Mouse (Mus musculus) layer of hippocampus, adult 2 months (tissue): ENCODE results near the gene Actl6b. TPM values are rescaled to one million over a fixed set of nuclear protein-coding genes. Genes with fewer than 3 reads are reported as not detected.

Experiments
- DNase-seq, 2 experiments: peaks; one replicate each; pipeline ENCODE4 v3.0.0; 2022; ENCODE audit warnings: low spot score in 2 of 2
- H3K27ac ChIP-seq: fragments of 200-600 bp; 2 replicates; pipeline ENCODE4 v1.8.1; 2022
- H3K4me3 ChIP-seq: fragments of 200-600 bp; 2 replicates; pipeline ENCODE4 v1.8.1; 2022; ENCODE audit warnings: mild to moderate bottlenecking
- CTCF ChIP-seq: fragments of 200-600 bp; conservative IDR thresholded peaks from 2 replicates; pipeline ENCODE4 v1.8.1; 2022; ENCODE audit warnings: antibody characterized with exemption, mild to moderate bottlenecking, moderate library complexity
- total RNA-seq, 2 experiments: library from RNA; stranded (reverse); gene quantifications; 2 replicates each; pipeline ENCODE4 v1.2.3; 2021

The Actl6b gene
- total RNA-seq, 2 experiments from 2014 or later = 138 to 142 TPM

DNA sequence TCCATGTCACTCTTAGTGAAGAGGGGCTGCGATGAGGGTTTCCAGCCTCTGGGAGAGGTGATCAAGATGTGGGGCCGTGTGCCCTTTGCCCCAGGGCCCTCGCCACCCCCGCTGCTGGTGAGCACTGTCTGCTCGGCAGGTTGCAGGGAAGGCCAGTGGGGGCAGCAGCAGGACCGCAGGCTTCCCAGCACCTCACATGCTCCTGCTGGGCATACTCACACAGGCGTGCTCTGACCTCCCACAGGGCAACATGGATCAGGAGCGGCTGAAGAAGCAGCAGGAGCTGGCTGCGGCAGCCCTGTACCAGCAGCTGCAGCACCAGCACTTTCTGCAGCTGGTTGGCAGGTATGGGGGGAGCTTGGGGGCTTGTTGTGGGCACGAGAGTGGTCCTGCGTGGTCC lies 30.6 kb upstream of the Actl6b start:
- no peak for TF ChIP-seq CTCF
- Histone ChIP-seq H3K4me3 (no peak overlapping the region), H3K27ac (no peak overlapping the region)
- no peak for DNase-seq

DNA sequence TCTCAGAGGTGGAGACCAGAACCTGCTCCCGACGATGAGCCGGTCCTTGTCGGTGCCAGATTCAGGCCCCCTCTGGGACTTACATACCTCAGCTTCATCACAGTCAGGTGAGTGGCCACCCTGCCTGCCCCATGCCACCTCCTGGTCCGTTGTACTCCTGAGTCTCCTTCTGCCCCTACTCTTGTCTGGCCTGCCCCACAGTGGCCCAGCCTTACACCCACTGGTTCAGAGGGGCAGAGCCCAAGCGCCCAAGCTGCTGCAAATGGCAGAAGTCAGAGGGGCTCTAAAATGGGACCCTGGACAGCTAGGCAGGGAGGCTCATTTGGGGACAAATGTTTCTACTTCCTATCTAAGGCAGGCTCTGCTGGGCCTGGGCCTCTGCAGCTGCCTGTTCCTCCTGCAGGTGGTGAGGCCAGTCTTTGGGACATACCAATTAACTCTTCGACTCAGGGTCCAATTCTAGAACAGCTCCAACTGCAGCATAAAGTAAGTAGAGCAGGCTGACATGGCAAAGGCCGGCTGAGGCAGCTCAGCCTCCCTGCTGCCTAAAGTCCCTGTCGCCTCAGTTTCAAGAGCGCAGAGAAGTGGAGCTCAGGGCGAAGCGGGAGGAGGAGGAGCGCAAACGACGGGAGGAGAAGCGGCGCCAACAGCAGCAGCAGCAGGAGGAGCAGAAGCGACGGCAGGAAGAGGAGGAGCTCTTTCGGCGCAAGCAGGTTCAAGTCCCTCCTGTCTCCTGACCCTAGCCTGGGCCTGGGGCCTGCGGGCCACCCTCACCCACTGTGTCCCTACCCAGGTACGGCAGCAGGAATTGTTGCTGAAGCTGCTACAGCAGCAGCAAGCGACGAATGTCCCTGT lies 29.7 kb upstream of the Actl6b start:
- Histone ChIP-seq H3K4me3 (no peak overlapping the region), H3K27ac (peak overlapping the region; percentile 51; the same call in 1 of the 2 replicates)
- no peak for DNase-seq
- TF ChIP-seq CTCF = no peak

DNA sequence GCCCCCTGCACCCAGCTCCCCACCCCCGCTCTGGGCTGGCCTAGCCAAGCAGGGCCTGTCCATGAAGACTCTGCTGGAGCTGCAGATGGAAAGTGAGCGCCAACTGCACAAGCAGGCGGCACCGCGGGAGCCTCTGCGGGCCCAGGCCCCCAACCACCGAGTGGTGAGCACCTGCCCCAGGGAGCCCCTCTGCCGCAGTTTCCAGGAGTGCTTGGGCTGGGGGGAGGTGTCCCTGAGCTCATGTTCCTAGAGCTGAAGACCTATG lies 29.1 kb upstream of the Actl6b start:
- DNase-seq = no peak
- H3K27ac ChIP-seq = peak overlapping the region; percentile 51; the same call in 1 of the 2 replicates
- no peak for TF ChIP-seq CTCF
- H3K4me3 ChIP-seq = no peak overlapping the region

DNA sequence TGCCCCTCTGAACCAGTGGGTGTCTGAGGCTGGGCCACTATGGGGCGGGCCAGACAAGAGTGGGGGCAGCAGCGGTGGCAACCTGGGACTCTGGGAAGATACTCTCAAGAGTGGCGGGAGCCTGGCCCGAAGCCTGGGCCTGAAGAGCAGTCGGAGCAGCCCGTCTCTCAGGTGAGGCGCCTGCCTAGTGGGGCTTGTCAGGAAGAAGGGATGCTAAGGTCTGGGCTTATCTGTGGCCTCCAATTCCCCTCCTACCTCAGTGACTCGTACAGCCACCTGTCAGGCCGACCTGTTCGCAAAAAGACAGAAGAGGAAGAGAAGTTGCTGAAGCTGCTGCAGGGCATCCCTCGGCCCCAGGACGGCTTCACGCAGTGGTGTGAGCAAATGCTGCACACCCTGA lies 28.6 kb upstream of the Actl6b start:
- H3K4me3 ChIP-seq = no peak overlapping the region
- H3K27ac ChIP-seq = peak overlapping the region; percentile 51; the same call in 1 of the 2 replicates
- DNase-seq = no peak
- no peak for TF ChIP-seq CTCF

DNA sequence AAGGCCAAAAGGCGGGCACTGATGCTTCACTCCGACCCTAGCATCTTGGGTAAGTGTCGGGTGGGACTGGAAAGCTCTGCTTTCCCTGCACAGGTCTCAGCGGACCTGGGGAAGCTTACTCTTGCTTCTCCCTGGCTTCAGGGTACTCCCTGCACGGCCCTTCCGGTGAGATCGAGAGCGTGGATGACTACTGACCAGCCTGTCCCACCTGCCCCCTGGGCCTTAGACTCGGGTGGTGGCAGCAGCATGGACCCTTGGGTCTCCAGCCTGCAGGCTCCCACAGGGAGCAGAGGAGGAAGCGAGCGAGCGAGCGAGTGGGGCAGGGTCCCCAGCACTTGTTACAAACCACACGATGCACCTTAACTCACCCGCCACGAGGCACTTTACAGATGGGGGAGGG lies 27.8 kb upstream of the Actl6b start:
- Histone ChIP-seq H3K4me3 (no peak overlapping the region), H3K27ac (peak overlapping the region; percentile 53)
- TF ChIP-seq CTCF = no peak
- no peak for DNase-seq

DNA sequence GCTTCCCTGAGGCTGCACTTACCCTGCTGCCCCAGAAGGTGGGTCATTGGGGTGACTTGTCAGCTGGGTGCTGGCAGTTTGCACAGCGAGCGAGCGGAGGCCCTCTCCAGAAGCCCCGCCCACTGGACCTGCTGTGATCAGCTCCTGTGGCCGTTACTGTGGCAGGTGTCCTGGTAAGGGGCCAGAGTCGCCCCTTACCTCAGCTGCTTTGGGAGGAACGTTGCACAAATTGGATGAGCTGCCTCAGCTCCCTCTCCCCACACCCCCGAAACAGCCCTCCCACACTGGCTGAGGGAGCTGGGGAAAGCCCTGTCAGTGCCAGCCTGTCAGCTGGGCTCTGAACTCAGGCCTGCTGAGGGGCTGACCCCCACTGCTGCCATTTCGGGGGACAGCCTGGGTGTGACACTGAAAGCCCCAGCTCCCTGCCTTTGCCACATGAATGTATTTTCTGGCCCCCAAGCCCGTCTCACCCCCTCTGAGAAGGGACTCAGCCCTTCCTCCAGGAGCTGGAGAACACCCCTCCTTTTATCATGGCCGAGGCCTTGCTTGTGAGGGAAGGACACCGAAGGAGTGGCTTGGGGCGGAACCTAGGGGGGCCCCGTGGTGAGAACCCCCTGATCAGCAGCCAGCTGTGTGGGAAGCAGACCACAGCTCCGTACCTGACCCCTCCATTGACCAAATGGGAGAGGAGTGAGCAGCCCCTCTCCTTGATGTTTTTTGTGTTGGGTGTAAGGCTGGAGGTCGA lies 27.0 kb upstream of the Actl6b start:
- peak; percentile 44 for TF ChIP-seq CTCF
- H3K4me3 ChIP-seq = no peak overlapping the region
- H3K27ac ChIP-seq = peak overlapping the region; percentile 81
- DNase-seq = no peak

DNA sequence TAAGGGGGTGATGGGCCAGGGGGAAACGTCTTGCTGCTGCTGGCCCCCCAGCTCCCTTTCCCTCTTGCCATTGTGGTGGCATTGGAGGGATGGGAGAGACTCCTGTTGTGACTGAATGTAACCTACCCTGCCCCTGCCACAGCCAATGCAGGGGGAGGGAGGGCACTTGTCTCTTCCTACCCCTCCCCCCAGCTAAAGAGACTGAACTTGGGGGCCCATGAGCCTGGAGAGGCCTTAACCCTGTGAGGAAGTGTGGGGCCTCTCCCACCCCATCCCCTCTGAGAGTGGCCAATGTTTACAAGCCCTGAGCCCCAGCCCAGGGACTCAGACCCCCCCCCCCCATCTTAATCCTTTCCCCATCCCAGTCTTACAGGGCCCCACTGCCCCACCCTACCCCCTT lies 25.9 kb upstream of the Actl6b start:
- DNase-seq = no peak
- Histone ChIP-seq H3K27ac (peak overlapping the region; percentile 29; the same call in 1 of the 2 replicates), H3K4me3 (no peak overlapping the region)
- TF ChIP-seq CTCF = no peak

DNA sequence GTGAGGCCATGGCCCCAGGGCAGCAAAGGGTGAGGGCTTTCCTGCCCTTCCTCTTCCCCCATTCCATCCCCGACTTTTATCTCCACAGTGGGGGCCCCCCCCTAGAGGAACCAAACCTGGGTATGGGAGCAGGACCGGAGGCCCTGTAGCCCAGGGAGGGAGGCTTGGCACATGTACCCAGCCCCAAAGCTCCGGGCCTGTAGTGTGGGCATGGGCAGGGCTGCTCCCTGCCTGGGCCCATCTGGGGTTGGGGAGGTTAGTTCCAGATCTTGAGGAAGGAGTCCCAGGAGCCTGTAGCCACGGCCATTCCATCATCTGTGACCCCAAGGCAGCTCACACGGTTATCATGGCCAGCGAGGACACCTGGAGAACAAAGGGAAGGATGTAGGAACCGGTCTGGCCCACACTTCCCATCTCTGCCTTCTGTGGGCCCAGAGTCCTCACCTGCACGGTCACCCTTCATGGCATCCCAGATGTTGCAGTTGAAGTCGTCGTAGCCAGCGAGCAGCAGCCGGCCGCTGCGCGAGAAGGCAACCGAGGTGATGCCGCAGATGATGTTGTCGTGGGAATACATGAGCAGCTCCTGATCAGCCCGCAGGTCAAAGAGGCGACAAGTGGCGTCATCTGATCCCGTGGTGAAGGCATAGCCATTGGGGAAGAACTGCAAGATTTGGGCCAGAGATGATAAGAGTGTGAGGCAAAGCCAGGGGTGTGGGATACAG lies 24.9 kb upstream of the Actl6b start:
- no peak for DNase-seq
- H3K27ac ChIP-seq = peak overlapping the region; percentile 100; the same call in 1 of the 2 replicates
- no peak for TF ChIP-seq CTCF

DNA sequence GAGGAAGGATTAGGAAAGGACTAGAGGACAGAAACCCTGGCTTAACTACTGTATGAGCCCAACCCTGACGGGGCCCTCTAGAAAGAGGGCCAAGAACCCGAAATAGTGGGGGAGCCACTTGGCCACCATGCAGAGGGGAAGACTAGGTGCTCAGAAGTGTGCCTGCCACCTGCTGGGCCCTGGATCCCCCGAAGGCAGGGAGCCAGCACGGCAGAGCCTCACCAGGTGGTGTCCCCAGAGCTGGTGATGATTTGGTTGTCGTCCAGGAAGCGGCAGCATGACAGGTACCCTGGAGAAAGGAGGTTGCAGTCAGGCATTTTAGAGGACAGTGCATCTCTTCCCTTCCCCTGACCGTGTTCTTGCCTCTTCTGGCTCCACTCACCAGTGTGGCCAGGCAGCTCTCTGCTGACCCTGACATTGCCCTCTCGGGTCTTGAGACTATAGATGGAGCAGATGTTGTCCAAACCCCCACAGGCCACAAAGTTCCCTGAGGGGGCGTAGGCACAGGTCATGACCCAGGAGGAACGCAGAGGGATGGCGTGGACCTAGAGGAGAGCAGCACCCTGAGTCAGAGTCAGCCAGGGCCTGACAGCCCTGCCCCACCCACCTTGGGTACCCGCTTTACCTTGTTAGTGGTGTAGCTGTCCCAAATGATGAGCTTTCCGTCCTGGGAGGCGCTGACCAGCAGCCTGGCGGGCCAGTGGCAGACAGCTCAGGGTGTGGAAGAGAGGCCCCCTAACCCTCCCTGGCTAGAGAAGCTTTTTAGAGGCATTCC lies 23.9 kb upstream of the Actl6b start:
- no peak for TF ChIP-seq CTCF
- peak overlapping the region; percentile 100 for H3K27ac ChIP-seq
- H3K4me3 ChIP-seq = no peak overlapping the region; the same call in 1 of the 2 replicates
- no peak for DNase-seq

More for the DNA sequence above, 24.9 kb upstream of the Actl6b start:
- no peak overlapping the region for H3K4me3 ChIP-seq

DNA sequence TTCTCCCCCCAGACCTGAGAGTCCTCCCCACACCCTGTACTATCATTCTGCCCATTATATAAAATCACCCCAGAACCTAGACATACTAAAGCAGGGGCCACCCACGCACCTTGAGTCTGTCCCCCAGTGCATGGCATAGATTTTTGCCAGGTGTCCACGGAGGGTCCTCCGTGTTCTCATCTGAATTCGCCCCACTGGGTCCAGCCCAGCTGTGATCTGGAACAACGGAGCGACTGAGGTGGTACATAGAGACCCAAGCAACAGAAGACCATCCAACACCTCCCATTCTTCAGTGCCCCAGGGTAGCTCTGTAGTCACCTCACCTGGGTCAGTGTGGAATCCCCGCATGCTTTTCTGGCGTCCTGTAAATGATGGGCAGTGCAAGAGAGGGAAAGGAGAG lies 23.2 kb upstream of the Actl6b start:
- Histone ChIP-seq H3K27ac (peak overlapping the region; percentile 100), H3K4me3 (peak overlapping the region; percentile 95)
- no peak for DNase-seq
- no peak for TF ChIP-seq CTCF

DNA sequence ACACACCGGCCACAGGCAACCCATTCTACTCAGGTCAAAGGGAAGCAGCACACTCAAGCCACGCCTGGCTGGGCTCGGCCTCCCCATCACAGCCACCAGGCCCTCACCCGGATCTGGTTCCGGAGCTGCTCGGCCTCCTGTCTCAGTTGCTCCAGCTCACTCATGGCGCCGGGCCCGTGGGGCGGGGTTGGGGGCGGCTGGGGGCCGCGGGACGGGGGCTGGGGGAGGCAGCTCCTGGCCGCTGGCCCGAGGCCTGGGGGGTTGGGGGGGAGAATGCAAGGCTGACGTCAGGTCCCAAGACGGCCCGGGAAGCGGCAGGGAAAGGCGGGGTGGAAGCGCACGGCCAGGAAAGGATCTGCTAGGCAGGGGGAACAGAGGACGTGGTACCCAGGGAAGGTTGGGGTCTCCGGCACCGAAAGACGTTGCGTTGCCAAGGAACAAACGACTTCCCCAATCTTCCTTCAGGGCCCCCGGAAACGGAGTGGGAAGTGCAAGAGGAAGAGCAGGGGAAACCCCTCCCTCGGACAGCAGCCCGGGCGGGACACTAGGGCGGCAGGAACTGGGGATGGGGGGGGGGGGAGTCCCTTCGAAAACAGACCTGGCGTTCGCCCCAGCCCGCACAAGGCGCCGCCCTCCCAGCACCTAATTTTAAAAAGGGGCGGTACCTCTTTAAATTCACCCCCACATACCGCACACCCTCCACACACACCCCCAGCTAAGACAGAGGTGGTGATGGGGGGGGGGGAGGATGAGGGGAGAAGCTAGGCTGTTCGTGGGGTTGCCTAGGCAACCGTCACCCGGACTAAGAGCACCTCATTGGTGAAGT lies 22.5 kb upstream of the Actl6b start:
- H3K27ac ChIP-seq = peak overlapping the region; percentile 100
- peak; percentile 71 to 89 for DNase-seq
- peak overlapping the region; percentile 95 for H3K4me3 ChIP-seq
- no peak for TF ChIP-seq CTCF
